Mouse (Mus musculus) forebrain, embryonic 16.5 days (tissue): ENCODE results near the gene Naa10. TPM values are rescaled to one million over a fixed set of nuclear protein-coding genes. Genes with fewer than 3 reads are reported as not detected.

Experiments
- ATAC-seq: fragments of 200-750 bp; cut with Nextera tagmentation; 2 replicates; pipeline ENCODE4 v1.8.0; 2017; ENCODE audit warnings: mild to moderate bottlenecking, moderate library complexity
- H3K27ac ChIP-seq: fragments of 300-500 bp; sonication (generic); 2 replicates; pipeline ENCODE4 v1.5.1; 2014; ENCODE audit warnings: low read length, control low read depth
- H3K27me3 ChIP-seq: fragments of 300-500 bp; sonication (generic); replicated peaks from 2 replicates; pipeline ENCODE4 v1.6.1; 2014; ENCODE audit warnings: low read length; ENCODE audit not compliant: control insufficient read depth, insufficient read depth
- H3K36me3 ChIP-seq: fragments of 300-500 bp; sonication (generic); 2 replicates; pipeline ENCODE4 v1.6.1; 2014; ENCODE audit not compliant: control insufficient read depth, insufficient read depth
- H3K4me1 ChIP-seq: fragments of 300-500 bp; sonication (generic); replicated peaks from 2 replicates; pipeline ENCODE4 v1.6.1; 2014; ENCODE audit warnings: low read length; ENCODE audit not compliant: control insufficient read depth, insufficient read depth
- H3K4me2 ChIP-seq: fragments of 300-500 bp; sonication (generic); 2 replicates; pipeline ENCODE4 v1.6.1; 2014; ENCODE audit warnings: mild to moderate bottlenecking, low read length, control low read depth
- H3K4me3 ChIP-seq: fragments of 300-500 bp; sonication (generic); replicated peaks from 2 replicates; pipeline ENCODE4 v1.5.1; 2014; ENCODE audit warnings: mild to moderate bottlenecking, low read length, control low read depth
- H3K9ac ChIP-seq: fragments of 300-500 bp; sonication (generic); replicated peaks from 2 replicates; pipeline ENCODE4 v1.6.1; 2014; ENCODE audit warnings: low read depth, low read length, control low read depth
- H3K9me3 ChIP-seq: fragments of 300-500 bp; sonication (generic); 2 replicates; pipeline ENCODE4 v1.6.1; 2016; ENCODE audit warnings: low read length; ENCODE audit not compliant: control insufficient read depth
- WGBS: fragments of 180-500 bp; shearing (Covaris S2); extraction: QIAGEN DNeasy Blood & Tissue Kit; methylation state at CpG from one replicate; pipeline ENCODE4 v1.1.7; 2014; 5-methylcytosine and 5-hydroxymethylcytosine counted together
- polyA plus RNA-seq: library from polyadenylated mRNA; unstranded; fragments of >200 nt; fragmentation: Nextera tagmentation; extraction: Ambion mirVana; gene quantifications from 2 replicates; pipeline ENCODE4 v1.2.1, GENCODE M21; 2015

Naa10 gene
- polyA plus RNA-seq, 1 experiment from 2014 or later = 101 TPM

DNA sequence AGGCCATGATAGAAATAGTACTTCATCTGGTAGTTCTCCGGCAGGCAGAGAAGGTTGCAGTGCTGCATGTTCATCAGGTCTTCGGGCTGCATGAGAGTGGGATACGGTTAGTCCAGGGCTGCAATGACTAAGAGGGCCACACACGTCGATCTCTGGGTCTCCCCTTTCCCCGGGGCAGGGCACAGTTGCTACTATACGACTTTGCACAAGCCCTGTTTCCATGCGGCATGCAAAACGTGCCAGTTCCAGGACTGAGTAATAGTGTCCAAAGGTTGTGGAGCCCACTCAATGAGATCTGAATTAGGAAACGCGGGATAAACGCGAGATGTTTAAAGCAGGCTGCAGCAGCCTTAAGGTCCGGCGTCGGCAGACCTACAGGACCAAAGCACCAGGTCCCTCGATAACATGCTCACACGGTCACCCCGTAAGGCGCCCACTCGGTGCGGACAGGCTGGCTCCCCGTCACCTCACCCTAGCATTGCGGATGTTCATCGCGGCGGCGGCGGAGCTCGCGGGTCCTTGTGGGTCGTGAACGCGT, 390 bp downstream of the Naa10 start:
- Histone ChIP-seq H3K4me2 (peak overlapping the region; percentile 70), H3K36me3 (no peaks in the 10 kb centered on the region; the same call in 1 of the 2 replicates), H3K9me3 (no peaks in the 10 kb centered on the region), H3K9ac (peak overlapping the region; percentile 76), H3K4me3 (peak overlapping the region; percentile 65), H3K27me3 (no peaks in the 10 kb centered on the region), H3K27ac (peak overlapping the region; percentile 76; the same call in 1 of the 2 replicates), H3K4me1 (peaks cover 6% of the 10 kb centered on the region)
- WGBS = 20% methylated on average over 34 of the region's 34 CpGs
- peak; percentile 41 for ATAC-seq

DNA sequence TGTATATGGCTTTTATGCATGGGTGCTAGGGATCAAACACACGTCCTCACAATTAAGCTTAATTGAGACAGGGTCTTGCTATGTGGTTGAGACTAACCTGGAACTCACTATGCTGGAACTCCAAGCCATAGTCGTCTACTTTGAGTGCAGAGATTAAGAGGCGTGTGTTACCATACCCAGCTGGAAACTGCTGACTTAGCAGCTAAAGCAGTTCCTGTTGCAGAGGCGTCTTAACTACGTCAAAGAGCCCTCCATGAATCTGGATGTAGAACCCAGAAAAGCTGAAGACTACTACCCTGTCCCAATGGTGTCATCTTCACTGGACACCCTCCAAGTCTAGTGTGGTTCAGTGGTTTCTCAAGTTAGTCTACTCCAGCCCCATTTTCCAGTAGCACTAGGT, 3.1 kb downstream of the Naa10 start:
- no peaks in the 10 kb centered on the region; the same call in 1 of the 2 replicates for H3K36me3 ChIP-seq
- WGBS = 86% methylated on average over 5 of the region's 5 CpGs

DNA sequence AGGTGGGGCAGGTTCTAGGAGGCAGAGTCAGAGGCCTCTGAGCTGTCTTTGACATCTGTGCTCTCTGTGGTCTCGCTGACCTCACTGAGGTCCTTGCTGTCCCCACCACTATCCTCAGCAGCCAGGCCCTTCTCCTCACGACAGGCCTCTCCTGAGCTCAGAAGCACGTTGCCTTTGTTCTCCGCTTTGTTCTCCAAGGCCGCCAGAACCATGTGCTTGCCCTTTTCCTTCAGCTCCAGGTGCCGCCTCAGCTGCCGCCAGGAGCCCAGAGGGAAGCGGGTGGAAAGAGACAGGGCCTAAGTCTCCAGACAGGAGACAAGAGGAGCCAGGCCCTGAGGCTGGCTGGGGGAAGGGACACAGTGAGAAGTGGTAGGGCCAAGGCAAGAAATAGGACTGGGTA, 4.8 kb downstream of the Naa10 start:
- Histone ChIP-seq H3K27me3 (no peaks in the 10 kb centered on the region), H3K4me3 (no peak overlapping the region), H3K27ac (no peak overlapping the region), H3K36me3 (no peaks in the 10 kb centered on the region; the same call in 1 of the 2 replicates), H3K4me2 (no peak overlapping the region), H3K9ac (no peak overlapping the region), H3K9me3 (no peaks in the 10 kb centered on the region), H3K4me1 (peaks cover 10% of the 10 kb centered on the region)
- ATAC-seq = no peak
- 66% methylated on average over 8 of the region's 8 CpGs for WGBS

More for the DNA sequence above, 3.1 kb downstream of the Naa10 start:
- no peak overlapping the region for H3K4me2 ChIP-seq
- no peak overlapping the region for H3K9ac ChIP-seq
- H3K27me3 ChIP-seq = no peaks in the 10 kb centered on the region
- H3K27ac ChIP-seq = no peak overlapping the region
- no peaks in the 10 kb centered on the region for H3K9me3 ChIP-seq
- no peak overlapping the region for H3K4me3 ChIP-seq
- ATAC-seq = no peak
- peaks cover 10% of the 10 kb centered on the region for H3K4me1 ChIP-seq

DNA sequence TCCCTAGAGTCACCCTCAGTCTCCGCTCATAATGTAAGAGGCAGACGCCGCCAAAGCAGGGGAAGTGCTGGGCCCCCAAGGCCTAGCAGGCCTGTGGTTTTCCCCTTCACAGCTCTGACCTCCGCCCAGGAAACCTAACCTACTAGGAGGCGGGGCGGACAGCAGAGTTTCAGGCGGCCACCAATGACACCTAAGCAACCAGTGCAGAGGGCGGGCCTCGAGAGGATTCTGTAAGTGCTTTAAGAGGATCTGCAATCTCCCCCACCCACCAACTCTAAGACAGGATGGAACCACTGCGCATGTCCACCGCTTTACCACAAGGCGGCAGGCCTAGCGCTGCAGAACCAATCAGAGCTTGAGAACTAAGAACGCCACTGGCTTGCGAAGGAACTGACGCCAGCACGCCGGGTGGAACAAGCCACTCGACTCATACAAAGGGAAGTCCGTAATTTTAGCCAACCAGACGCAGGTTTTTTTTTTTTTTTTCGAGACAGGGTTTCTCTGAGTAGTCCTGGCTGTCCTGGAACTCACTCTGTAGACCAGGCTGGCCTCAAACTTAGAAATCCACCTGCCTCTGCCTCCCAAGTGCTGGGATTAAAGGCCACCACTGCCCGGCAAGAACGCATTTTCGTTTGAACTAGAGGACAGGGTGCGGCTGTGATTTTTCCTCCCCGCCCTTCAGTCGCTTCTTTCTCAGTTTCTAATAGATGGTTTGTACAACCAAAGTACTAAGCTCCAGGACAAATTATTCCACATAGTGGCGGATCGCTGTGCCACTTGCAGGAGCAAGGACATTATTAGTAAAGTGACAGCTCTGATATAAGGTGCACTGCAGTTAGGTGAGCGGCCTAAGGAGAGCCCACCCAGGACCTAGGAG, 6.7 kb downstream of the Naa10 start:
- Histone ChIP-seq H3K9ac (peak overlapping the region; percentile 51; the same call in 1 of the 2 replicates), H3K36me3 (no peaks in the 10 kb centered on the region; the same call in 1 of the 2 replicates), H3K4me3 (peak overlapping the region; percentile 32), H3K27me3 (no peaks in the 10 kb centered on the region; the same call in 1 of the 2 replicates), H3K4me1 (peaks cover 4% of the 10 kb centered on the region), H3K27ac (peak overlapping the region; percentile 84), H3K9me3 (no peaks in the 10 kb centered on the region), H3K4me2 (peak overlapping the region; percentile 50)
- 28% methylated on average over 31 of the region's 31 CpGs for WGBS
- ATAC-seq = peak; percentile 98

DNA sequence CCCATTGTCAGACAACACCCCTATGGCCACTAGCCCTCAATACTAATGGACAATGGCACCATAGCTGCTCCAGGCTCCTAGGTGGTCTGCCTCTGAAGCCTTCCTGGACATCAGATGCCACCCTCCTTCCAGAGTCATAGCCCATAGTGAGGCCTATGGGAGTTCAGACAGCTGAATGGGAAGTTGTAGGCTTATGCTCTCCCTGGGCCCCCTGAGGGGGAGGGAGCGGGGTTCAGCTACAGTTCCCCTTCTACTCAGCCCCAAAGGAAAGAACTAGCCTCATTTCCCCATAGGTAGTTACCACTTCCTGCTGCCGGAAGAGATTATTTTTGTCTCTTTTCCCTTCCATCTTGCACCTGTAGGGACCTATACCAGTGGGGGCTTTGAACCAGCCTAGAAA, 10.2 kb downstream of the Naa10 start:
- H3K27ac ChIP-seq = no peak overlapping the region
- H3K4me3 ChIP-seq = no peak overlapping the region
- H3K4me1 ChIP-seq = peaks cover 4% of the 10 kb centered on the region
- WGBS = 74% methylated on average over 2 of the region's 2 CpGs
- no peaks in the 10 kb centered on the region for H3K36me3 ChIP-seq
- no peaks in the 10 kb centered on the region; the same call in 1 of the 2 replicates for H3K27me3 ChIP-seq
- no peak overlapping the region for H3K9ac ChIP-seq
- no peak for ATAC-seq
- no peaks in the 10 kb centered on the region for H3K9me3 ChIP-seq
- no peak overlapping the region for H3K4me2 ChIP-seq

DNA sequence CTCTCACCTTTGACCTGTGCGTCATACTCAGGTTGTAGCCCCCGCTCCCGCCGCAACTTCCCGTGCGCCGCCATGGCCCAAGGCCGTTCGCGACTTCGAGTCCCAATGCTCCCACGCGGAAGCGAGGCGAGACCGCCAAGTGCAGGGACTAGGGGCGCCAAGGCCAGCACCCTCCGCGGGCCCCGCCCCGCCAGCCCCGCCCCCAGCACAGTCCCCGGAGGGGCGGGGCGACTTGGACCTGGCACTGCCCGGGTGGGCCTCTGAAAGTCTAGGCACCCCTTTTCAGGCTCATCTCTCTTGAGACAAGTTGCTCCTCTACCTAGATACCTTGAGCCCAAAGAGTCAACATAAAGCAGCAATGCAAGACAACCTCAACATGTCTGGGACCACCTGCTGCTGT, 10.6 kb downstream of the Naa10 start:
- H3K9ac ChIP-seq = no peak overlapping the region
- H3K4me1 ChIP-seq = peaks cover 4% of the 10 kb centered on the region
- H3K4me2 ChIP-seq = peak overlapping the region; percentile 11; the same call in 1 of the 2 replicates
- ATAC-seq = no peak
- no peak overlapping the region for H3K4me3 ChIP-seq
- H3K36me3 ChIP-seq = no peaks in the 10 kb centered on the region
- no peaks in the 10 kb centered on the region for H3K9me3 ChIP-seq
- 20% methylated on average over 22 of the region's 26 CpGs for WGBS
- no peak overlapping the region for H3K27ac ChIP-seq
- no peaks in the 10 kb centered on the region; the same call in 1 of the 2 replicates for H3K27me3 ChIP-seq

DNA sequence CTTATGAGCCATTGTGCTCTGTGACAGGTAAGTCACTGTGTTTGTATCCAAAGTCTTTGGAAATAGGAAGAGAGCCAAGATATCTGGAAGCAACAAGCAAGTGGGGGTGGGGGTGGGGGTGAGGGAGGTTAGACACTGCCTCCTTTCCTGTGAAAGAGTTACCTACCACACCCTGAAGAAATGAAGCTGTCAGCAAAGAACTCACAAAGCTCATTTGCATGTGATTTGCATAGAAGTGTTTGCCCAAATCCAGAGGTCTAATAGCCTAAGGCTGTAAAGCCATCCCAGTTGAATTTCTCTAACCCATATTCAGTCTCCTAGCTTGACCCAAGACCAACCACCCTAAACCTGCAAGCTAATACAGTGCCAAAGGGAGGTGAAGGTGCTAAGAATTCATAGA, 11.3 kb downstream of the Naa10 start:
- Histone ChIP-seq H3K4me1 (peaks cover under 1% of the 10 kb centered on the region), H3K27ac (no peak overlapping the region), H3K27me3 (no peaks in the 10 kb centered on the region; the same call in 1 of the 2 replicates), H3K9me3 (no peaks in the 10 kb centered on the region), H3K36me3 (no peaks in the 10 kb centered on the region), H3K4me3 (no peak overlapping the region), H3K4me2 (no peak overlapping the region), H3K9ac (no peak overlapping the region)
- ATAC-seq = no peak

DNA sequence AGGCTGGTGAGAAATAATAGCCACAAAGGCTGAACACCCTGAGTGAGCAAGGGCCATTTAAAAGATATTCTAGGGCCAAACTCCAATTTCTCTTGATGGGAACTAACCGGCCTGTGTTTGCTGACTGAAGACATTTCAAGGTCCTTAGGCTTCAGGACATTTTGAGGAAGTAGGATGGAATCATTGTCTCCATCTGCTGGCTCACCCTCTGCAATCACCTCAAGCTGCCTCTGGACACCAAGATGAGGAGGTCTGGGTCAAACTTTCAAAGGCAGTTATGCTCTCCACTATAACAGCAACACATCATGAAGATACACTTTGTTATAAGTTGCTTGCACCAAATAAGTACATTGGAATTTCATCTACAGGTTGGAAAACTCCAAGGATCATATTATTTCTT, 11.7 kb downstream of the Naa10 start:
- WGBS = 71% methylated on average over 1 of the region's 1 CpGs
- ATAC-seq = no peak
- Histone ChIP-seq H3K27me3 (no peaks in the 10 kb centered on the region; the same call in 1 of the 2 replicates), H3K36me3 (no peaks in the 10 kb centered on the region), H3K27ac (no peak overlapping the region), H3K4me2 (no peak overlapping the region), H3K9me3 (no peaks in the 10 kb centered on the region), H3K4me1 (no peaks in the 10 kb centered on the region; the same call in 1 of the 2 replicates), H3K9ac (no peak overlapping the region), H3K4me3 (no peak overlapping the region)

DNA sequence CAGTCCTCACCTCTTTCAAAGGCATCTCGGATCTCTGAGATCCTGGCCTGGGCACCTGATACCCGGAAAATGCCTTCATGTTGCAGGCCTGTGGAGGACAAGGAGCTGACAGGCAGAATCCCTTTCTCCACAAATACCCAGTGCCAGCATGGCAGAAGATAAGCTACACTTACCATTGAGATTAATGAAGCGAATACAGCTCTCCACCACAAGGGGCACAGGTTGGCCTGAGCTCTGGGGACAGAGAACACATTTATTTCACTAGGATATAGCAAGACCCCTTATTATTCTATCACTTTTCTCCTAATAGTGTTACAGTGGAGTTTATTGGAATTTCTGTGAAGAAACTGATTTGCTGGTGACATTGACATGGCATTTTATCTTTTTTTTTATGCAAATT, 23.8 kb downstream of the Naa10 start:
- no peak overlapping the region for H3K27ac ChIP-seq
- 70% methylated on average over 3 of the region's 3 CpGs for WGBS
- H3K9ac ChIP-seq = no peak overlapping the region
- no peak overlapping the region for H3K4me3 ChIP-seq
- no peak for ATAC-seq
- H3K4me1 ChIP-seq = no peaks in the 10 kb centered on the region
- no peaks in the 10 kb centered on the region for H3K9me3 ChIP-seq
- no peaks in the 10 kb centered on the region for H3K36me3 ChIP-seq
- H3K4me2 ChIP-seq = no peak overlapping the region
- no peaks in the 10 kb centered on the region for H3K27me3 ChIP-seq
